Mouse (Mus musculus): ENCODE measurements at regions not wholly inside any gene's neighbourhood (a gene's known extent, or its start where the extent isn't known, plus 50 kb on each side); places are given as distances from the start of the nearest gene placed in this dataset.
A peak's percentile ranks its signal among the peaks of the same experiment; 100 is the strongest.
"Not testable (repeated sequence)": the region's sequence is repeated elsewhere in the genome, so short reads cannot be mapped to it uniquely, and the experiment has no call there.

DNA sequence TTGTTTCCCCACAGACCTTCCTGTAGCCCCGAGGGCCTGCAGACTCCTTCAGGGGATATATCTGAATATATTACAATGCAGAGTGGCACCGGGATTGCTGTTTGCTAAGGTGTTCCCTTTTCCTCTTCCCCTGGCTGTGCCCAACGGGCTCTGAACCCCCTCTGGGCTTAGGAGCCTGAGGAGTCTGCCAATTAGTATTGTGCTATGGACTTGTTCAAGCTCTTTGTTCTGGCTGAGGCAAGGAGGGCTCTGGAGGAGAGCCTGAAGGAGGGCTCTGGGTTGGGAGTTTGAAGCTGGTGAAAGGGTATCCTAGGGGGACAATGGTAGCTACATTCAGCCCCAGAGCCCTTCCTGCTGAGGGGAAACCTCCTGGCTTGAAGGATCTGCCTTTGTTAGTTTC, 84.9 kb upstream of the Shb start:
- Histone ChIP-seq H3K9me3 (ENCODE audit: control insufficient read depth, low read length) (no peaks in the 10 kb centered on the region), H3K4me1 (ENCODE audit: control insufficient read depth, insufficient read depth, low read length) (no peaks in the 10 kb centered on the region), H3K27ac (ENCODE audit: low read depth, low read length) (no peak overlapping the region), H3K4me2 (ENCODE audit: low read depth) (no peak overlapping the region), H3K4me3 (ENCODE audit: low read depth, low read length) (no peak overlapping the region), H3K9ac (ENCODE audit: low read length) (no peak overlapping the region), H3K27me3 (ENCODE audit: control insufficient read depth, insufficient read depth, low read length) (no peaks in the 10 kb centered on the region), H3K36me3 (ENCODE audit: control insufficient read depth, insufficient read depth, low read length) (no peaks in the 10 kb centered on the region)
- ATAC-seq (ENCODE audit: insufficient read depth, low FRiP score, low TSS enrichment) (no peak), DNase-seq (ENCODE audit: low spot score) (no peak)
- 49% methylated on average over 3 of the region's 3 CpGs for WGBS

GRCm38 (mm10) chr4:45613498-45613897, 81.2 kb upstream of the Shb start:
- not testable (repeated sequence) for DNase-seq (ENCODE audit: low spot score); H3K4me3 ChIP-seq (ENCODE audit: low read depth, low read length); H3K4me2 ChIP-seq (ENCODE audit: low read depth); H3K27ac ChIP-seq (ENCODE audit: low read depth, low read length); H3K9ac ChIP-seq (ENCODE audit: low read length); H3K27me3 ChIP-seq (ENCODE audit: control insufficient read depth, insufficient read depth, low read length); H3K36me3 ChIP-seq (ENCODE audit: control insufficient read depth, insufficient read depth, low read length); H3K9me3 ChIP-seq (ENCODE audit: control insufficient read depth, low read length); ATAC-seq (ENCODE audit: insufficient read depth, low FRiP score, low TSS enrichment); H3K4me1 ChIP-seq (ENCODE audit: control insufficient read depth, insufficient read depth, low read length)
- 76% methylated on average over 3 of the region's 3 CpGs for WGBS

DNA sequence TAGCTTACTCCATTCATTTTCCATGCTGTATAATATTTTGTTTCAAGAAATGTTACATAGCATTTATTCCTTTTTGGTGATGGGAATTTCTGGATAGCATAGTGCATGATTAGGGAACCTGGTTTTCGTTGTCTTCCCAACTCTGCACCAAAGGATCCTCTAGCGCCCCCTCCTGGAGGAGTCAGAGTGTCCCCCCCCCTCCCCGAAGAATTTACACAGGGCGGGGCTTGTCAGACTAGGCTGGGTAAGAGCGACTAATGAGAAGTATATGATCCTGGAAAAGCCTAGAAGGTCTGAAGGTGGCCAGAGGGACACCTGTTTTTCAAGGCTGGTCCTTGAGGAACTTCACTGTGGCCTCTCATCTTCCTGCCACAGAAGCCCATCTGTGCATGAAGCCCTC, 79.9 kb upstream of the Shb start:
- Histone ChIP-seq H3K4me2 (ENCODE audit: low read depth) (no peak overlapping the region), H3K27me3 (ENCODE audit: control insufficient read depth, insufficient read depth, low read length) (no peaks in the 10 kb centered on the region), H3K4me1 (ENCODE audit: control insufficient read depth, insufficient read depth, low read length) (no peaks in the 10 kb centered on the region), H3K27ac (ENCODE audit: low read depth, low read length) (no peak overlapping the region), H3K9me3 (ENCODE audit: control insufficient read depth, low read length) (no peaks in the 10 kb centered on the region), H3K36me3 (ENCODE audit: control insufficient read depth, insufficient read depth, low read length) (no peaks in the 10 kb centered on the region), H3K9ac (ENCODE audit: low read length) (no peak overlapping the region), H3K4me3 (ENCODE audit: low read depth, low read length) (no peak overlapping the region)
- ATAC-seq (ENCODE audit: insufficient read depth, low FRiP score, low TSS enrichment) (no peak), DNase-seq (ENCODE audit: low spot score) (no peak)
- WGBS, result 54% methylated on average over 5 of the region's 5 CpGs

DNA sequence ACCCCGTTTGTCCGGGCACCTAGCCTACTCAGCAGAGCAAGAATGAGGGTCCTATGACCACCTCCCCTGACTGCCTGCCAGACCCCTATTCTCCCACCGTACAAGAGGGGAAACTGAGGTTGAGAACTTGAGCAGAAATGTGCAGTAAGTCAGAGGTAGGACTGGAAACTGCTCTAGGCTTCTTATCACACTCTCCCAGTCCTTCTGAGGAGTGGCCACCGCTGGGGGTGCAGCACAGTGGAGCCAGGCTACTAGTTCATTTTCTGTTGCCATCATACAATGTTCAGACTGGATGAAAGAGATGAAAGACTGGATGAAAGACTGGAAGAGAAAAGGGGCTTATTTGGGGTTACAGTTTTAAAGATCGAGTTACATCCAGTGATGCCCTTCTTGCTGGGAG, 78.7 kb upstream of the Shb start:
- no peaks in the 10 kb centered on the region for H3K36me3 ChIP-seq (ENCODE audit: control insufficient read depth, insufficient read depth, low read length)
- no peak overlapping the region for H3K27ac ChIP-seq (ENCODE audit: low read depth, low read length)
- H3K4me1 ChIP-seq (ENCODE audit: control insufficient read depth, insufficient read depth, low read length), result 0 out of 2 replicates have a peak, but pooled peaks cover 2% of the 10 kb centered on the region
- ATAC-seq (ENCODE audit: insufficient read depth, low FRiP score, low TSS enrichment) (no peak), DNase-seq (ENCODE audit: low spot score) (no peak)
- 83% methylated on average over 5 of the region's 5 CpGs for WGBS
- no peaks in the 10 kb centered on the region for H3K27me3 ChIP-seq (ENCODE audit: control insufficient read depth, insufficient read depth, low read length)
- no peak overlapping the region for H3K9ac ChIP-seq (ENCODE audit: low read length)
- H3K4me2 ChIP-seq (ENCODE audit: low read depth), result no peak overlapping the region
- H3K9me3 ChIP-seq (ENCODE audit: control insufficient read depth, low read length), result no peaks in the 10 kb centered on the region
- no peak overlapping the region for H3K4me3 ChIP-seq (ENCODE audit: low read depth, low read length)

- Histone ChIP-seq H3K4me1 (ENCODE audit: control insufficient read depth, insufficient read depth, low read length) (0 out of 2 replicates have a peak, but pooled peaks cover 2% of the 10 kb centered on the region), H3K9ac (ENCODE audit: low read length) (no peak overlapping the region), H3K4me3 (ENCODE audit: low read depth, low read length) (no peak overlapping the region), H3K4me2 (ENCODE audit: low read depth) (no peak overlapping the region), H3K36me3 (ENCODE audit: control insufficient read depth, insufficient read depth, low read length) (no peaks in the 10 kb centered on the region), H3K27ac (ENCODE audit: low read depth, low read length) (no peak overlapping the region), H3K9me3 (ENCODE audit: control insufficient read depth, low read length) (no peaks in the 10 kb centered on the region), H3K27me3 (ENCODE audit: control insufficient read depth, insufficient read depth, low read length) (no peaks in the 10 kb centered on the region)
- ATAC-seq (ENCODE audit: insufficient read depth, low FRiP score, low TSS enrichment), result no peak
- DNase-seq (ENCODE audit: low spot score), result no peak
- 71% methylated on average over 7 of the region's 7 CpGs for WGBS
These were observed 74.3 kb upstream of the Shb start for GRCm38 (mm10) chr4:45606578-45606977.

GRCm38 (mm10) chr4:45605681-45606080, 73.4 kb upstream of the Shb start:
- no peak for ATAC-seq (ENCODE audit: insufficient read depth, low FRiP score, low TSS enrichment)
- 80% methylated on average over 4 of the region's 4 CpGs for WGBS
- H3K27me3 ChIP-seq (ENCODE audit: control insufficient read depth, insufficient read depth, low read length), result no peaks in the 10 kb centered on the region

GRCm38 (mm10) chr4:45604271-45604800, 72.1 kb upstream of the Shb start:
- Histone ChIP-seq H3K27me3 (ENCODE audit: control insufficient read depth, insufficient read depth, low read length) (no peaks in the 10 kb centered on the region), H3K4me2 (ENCODE audit: low read depth) (no peak overlapping the region), H3K4me1 (ENCODE audit: control insufficient read depth, insufficient read depth, low read length) (0 out of 2 replicates have a peak, but pooled peaks cover 2% of the 10 kb centered on the region), H3K9ac (ENCODE audit: low read length) (no peak overlapping the region), H3K9me3 (ENCODE audit: control insufficient read depth, low read length) (no peaks in the 10 kb centered on the region), H3K4me3 (ENCODE audit: low read depth, low read length) (no peak overlapping the region), H3K36me3 (ENCODE audit: control insufficient read depth, insufficient read depth, low read length) (no peaks in the 10 kb centered on the region), H3K27ac (ENCODE audit: low read depth, low read length) (no peak overlapping the region)
- no peak for ATAC-seq (ENCODE audit: insufficient read depth, low FRiP score, low TSS enrichment)
- WGBS, result 64% methylated on average over 5 of the region's 5 CpGs
- no peak for DNase-seq (ENCODE audit: low spot score)

More at GRCm38 (mm10) chr4:45605681-45606080, 73.4 kb upstream of the Shb start:
- Histone ChIP-seq H3K36me3 (ENCODE audit: control insufficient read depth, insufficient read depth, low read length) (no peaks in the 10 kb centered on the region), H3K4me3 (ENCODE audit: low read depth, low read length) (no peak overlapping the region), H3K4me2 (ENCODE audit: low read depth) (no peak overlapping the region), H3K27ac (ENCODE audit: low read depth, low read length) (no peak overlapping the region), H3K9ac (ENCODE audit: low read length) (no peak overlapping the region), H3K4me1 (ENCODE audit: control insufficient read depth, insufficient read depth, low read length) (0 out of 2 replicates have a peak, but pooled peaks cover 2% of the 10 kb centered on the region), H3K9me3 (ENCODE audit: control insufficient read depth, low read length) (no peaks in the 10 kb centered on the region)
- DNase-seq (ENCODE audit: low spot score), result no peak

- H3K27ac ChIP-seq (ENCODE audit: low read depth, low read length), result no peak overlapping the region
- DNase-seq (ENCODE audit: low spot score), result no peak
These were observed 68.2 kb upstream of the Shb start for GRCm38 (mm10) chr4:45600520-45600919.

DNA sequence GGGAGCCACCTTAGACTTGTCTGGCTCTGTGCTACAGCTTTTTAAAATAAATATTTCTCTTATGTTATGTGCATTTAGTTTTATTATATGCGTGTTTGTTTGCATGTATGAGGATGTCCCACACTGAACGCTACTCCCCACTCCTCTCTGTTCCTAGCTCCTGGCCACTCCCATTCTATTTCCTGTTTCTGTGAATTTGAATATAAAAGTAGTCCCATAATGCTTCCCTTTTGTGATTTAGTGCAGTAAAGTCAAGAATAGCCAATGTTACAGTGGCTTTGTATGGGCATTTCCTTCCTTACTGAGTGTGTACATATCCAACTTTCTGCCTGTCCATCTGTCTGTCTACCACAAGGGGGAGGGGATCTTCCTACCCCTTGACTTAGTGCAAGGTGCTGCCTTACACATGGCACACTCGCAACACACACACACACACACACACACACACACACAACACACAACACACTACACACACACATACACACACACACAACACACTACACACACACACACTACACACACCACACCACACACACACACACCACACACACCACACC, 61.2 kb upstream of the Shb start:
- no peaks in the 10 kb centered on the region for H3K4me1 ChIP-seq (ENCODE audit: control insufficient read depth, insufficient read depth, low read length)
- DNase-seq (ENCODE audit: low spot score) (no peak), ATAC-seq (ENCODE audit: insufficient read depth, low FRiP score, low TSS enrichment) (no peak)
- no peaks in the 10 kb centered on the region for H3K36me3 ChIP-seq (ENCODE audit: control insufficient read depth, insufficient read depth, low read length)
- no peak overlapping the region for H3K4me3 ChIP-seq (ENCODE audit: low read depth, low read length)
- 84% methylated on average over 3 of the region's 3 CpGs for WGBS
- H3K9ac ChIP-seq (ENCODE audit: low read length), result no peak overlapping the region
- H3K27ac ChIP-seq (ENCODE audit: low read depth, low read length), result no peak overlapping the region
- peaks cover 5% of the 10 kb centered on the region; the same call in 1 of the 2 replicates for H3K27me3 ChIP-seq (ENCODE audit: control insufficient read depth, insufficient read depth, low read length)
- no peaks in the 10 kb centered on the region for H3K9me3 ChIP-seq (ENCODE audit: control insufficient read depth, low read length)
- H3K4me2 ChIP-seq (ENCODE audit: low read depth), result no peak overlapping the region

More at GRCm38 (mm10) chr4:45600520-45600919, 68.2 kb upstream of the Shb start:
- no peaks in the 10 kb centered on the region for H3K36me3 ChIP-seq (ENCODE audit: control insufficient read depth, insufficient read depth, low read length)
- no peaks in the 10 kb centered on the region for H3K9me3 ChIP-seq (ENCODE audit: control insufficient read depth, low read length)
- 35% methylated on average over 9 of the region's 9 CpGs for WGBS
- no peaks in the 10 kb centered on the region for H3K27me3 ChIP-seq (ENCODE audit: control insufficient read depth, insufficient read depth, low read length)
- no peak overlapping the region for H3K4me2 ChIP-seq (ENCODE audit: low read depth)
- no peak overlapping the region for H3K4me3 ChIP-seq (ENCODE audit: low read depth, low read length)
- H3K9ac ChIP-seq (ENCODE audit: low read length), result no peak overlapping the region
- ATAC-seq (ENCODE audit: insufficient read depth, low FRiP score, low TSS enrichment), result peak; percentile 45; the same call in 1 of the 2 replicates
- H3K4me1 ChIP-seq (ENCODE audit: control insufficient read depth, insufficient read depth, low read length), result no peaks in the 10 kb centered on the region

Measured in neural tube, embryonic 11.5 days (tissue).